Mouse (Mus musculus): Measurements from ENCODE around the gene Col12a1. TPM values are rescaled to one million over a fixed set of nuclear protein-coding genes. Genes with fewer than 3 reads are reported as not detected.

Gene Col12a1
- polyA plus RNA-seq, 1 experiment: not detected

DNA sequence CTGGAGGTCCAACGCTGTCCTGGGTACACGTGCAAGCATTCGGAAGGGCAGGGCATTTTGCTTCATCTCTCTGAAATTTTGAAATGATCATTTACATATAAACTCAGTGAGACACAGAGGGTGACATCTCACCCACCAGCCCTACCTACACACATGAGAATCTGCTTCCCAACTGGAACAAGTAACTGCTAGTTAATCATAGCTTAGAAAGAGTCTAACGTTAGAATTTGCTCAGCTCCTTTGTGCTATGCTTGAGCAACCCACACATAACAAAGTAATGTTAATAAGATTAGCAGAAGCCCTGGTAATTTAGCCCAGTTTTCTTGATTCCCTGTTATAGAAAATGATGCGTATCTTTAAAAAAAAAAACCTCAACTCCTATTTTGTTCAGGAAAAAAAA, 102.6 kb downstream of the Col12a1 start:
- Histone ChIP-seq H3K4me3 (replicated peaks) (no peak overlapping the region), H3K27me3 (ENCODE audit: control insufficient read depth) (no peaks in the 10 kb centered on the region), H3K9me3 (ENCODE audit: control insufficient read depth, low read length) (no peaks in the 10 kb centered on the region), H3K36me3 (ENCODE audit: control insufficient read depth) (no peaks in the 10 kb centered on the region), H3K4me1 (ENCODE audit: control insufficient read depth) (no peaks in the 10 kb centered on the region)
- TF ChIP-seq GATA1 (IDR thresholded peaks at IDR 0.05; ENCODE audit: low read length) (no peak), TAL1 (IDR thresholded peaks at IDR 0.05; ENCODE audit: low read length) (no peak)

DNA sequence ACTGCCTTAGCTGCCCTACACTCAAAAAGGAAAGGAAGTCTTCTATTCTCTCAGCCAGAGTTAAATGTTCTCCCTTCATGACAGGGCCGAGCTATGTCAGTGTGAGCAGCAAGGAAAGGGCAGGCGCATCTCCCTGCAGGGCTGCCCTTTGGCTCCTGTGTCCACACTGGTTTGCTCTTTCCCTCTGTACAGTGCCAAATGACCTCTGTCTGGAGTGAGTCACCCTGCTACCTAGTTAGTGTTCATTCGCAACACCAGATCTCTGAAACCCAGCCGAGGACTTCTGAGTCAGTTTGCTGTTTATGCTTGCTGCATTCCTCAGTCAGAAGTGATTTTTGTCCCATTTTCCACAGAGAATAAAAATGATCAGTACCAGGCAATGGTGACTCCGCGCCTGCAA, 108.3 kb downstream of the Col12a1 start:
- no peak for TF ChIP-seq TAL1 (IDR thresholded peaks at IDR 0.05; ENCODE audit: low read length)
- no peak for TF ChIP-seq GATA1 (IDR thresholded peaks at IDR 0.05; ENCODE audit: low read length)
- Histone ChIP-seq H3K36me3 (ENCODE audit: control insufficient read depth) (no peaks in the 10 kb centered on the region), H3K27me3 (ENCODE audit: control insufficient read depth) (no peaks in the 10 kb centered on the region), H3K9me3 (ENCODE audit: control insufficient read depth, low read length) (no peaks in the 10 kb centered on the region), H3K4me3 (replicated peaks) (no peak overlapping the region), H3K4me1 (ENCODE audit: control insufficient read depth) (no peaks in the 10 kb centered on the region)

DNA sequence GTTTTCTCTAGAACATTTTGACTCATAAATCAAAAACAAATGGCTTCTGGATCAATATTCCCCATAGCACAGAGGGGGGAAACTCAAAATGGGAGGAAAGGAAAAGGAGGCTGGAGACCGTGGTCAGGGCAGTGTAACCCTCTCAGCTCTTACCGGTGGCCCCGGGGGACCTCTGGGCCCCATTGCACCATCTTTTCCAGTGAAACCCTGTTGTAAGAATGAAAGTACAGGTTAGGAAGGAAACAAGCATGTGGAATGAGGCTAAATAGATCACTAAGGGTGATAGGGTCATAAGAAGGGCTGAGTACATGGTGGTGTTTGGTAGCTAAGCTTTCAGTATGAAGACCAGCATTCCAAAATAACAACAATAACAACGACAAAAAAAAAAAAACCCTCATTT, 109.0 kb downstream of the Col12a1 start:
- Histone ChIP-seq H3K4me3 (replicated peaks) (no peak overlapping the region), H3K4me1 (ENCODE audit: control insufficient read depth) (no peaks in the 10 kb centered on the region), H3K36me3 (ENCODE audit: control insufficient read depth) (no peaks in the 10 kb centered on the region), H3K27me3 (ENCODE audit: control insufficient read depth) (no peaks in the 10 kb centered on the region), H3K9me3 (ENCODE audit: control insufficient read depth, low read length) (no peaks in the 10 kb centered on the region)
- TF ChIP-seq GATA1 (IDR thresholded peaks at IDR 0.05; ENCODE audit: low read length) (no peak), TAL1 (IDR thresholded peaks at IDR 0.05; ENCODE audit: low read length) (no peak)

DNA sequence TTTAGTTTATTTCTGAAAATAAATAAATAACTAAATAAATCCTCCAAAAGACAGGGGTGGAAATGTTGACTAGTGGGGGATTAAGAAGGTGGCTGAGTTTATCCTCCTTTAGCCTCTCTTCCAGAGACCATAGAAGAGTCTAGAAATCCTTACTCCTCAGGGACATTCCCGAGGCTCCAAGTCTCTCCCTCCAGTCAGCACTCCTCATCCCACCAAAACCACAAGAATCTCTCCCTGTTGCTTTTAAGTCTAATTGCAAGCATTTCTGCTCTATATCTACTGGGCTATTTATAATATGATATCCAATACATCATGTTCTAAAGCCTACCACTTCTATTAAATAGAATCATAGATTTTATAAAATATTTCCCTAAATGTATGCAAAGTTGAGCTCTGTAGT, 109.8 kb downstream of the Col12a1 start:
- Histone ChIP-seq H3K4me1 (ENCODE audit: control insufficient read depth) (no peaks in the 10 kb centered on the region), H3K27me3 (ENCODE audit: control insufficient read depth) (no peaks in the 10 kb centered on the region), H3K9me3 (ENCODE audit: control insufficient read depth, low read length) (no peaks in the 10 kb centered on the region), H3K4me3 (replicated peaks) (no peak overlapping the region), H3K36me3 (ENCODE audit: control insufficient read depth) (no peaks in the 10 kb centered on the region)
- TF ChIP-seq TAL1 (IDR thresholded peaks at IDR 0.05; ENCODE audit: low read length): no peak
- no peak for TF ChIP-seq GATA1 (IDR thresholded peaks at IDR 0.05; ENCODE audit: low read length)

DNA sequence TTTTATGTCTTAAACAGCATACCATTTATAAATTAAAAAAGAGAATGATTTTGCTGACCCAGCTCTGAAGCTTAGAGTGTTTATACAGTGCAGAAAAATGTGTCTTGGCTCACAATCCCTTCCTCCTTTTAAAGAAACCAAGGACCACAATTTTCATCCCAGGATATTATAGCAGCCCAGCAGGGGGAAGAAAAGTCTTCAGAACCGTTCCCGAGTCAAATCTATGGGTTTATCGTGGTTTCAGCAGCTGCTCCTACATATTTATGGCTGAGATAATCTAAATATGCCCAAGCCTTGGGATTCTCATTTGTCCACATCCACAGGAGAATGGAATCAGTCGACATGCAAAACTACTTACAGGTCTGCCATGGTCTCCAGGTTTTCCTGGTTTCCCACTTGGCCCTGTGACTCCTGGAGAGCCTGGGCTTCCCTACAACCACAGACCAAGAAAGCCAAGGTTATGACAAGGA, 110.5 kb downstream of the Col12a1 start:
- Histone ChIP-seq H3K4me1 (ENCODE audit: control insufficient read depth) (no peaks in the 10 kb centered on the region), H3K9me3 (ENCODE audit: control insufficient read depth, low read length) (no peaks in the 10 kb centered on the region), H3K4me3 (replicated peaks) (no peak overlapping the region), H3K27me3 (ENCODE audit: control insufficient read depth) (no peaks in the 10 kb centered on the region), H3K36me3 (ENCODE audit: control insufficient read depth) (no peaks in the 10 kb centered on the region)
- TF ChIP-seq GATA1 (IDR thresholded peaks at IDR 0.05; ENCODE audit: low read length) (no peak), TAL1 (IDR thresholded peaks at IDR 0.05; ENCODE audit: low read length) (no peak)

DNA sequence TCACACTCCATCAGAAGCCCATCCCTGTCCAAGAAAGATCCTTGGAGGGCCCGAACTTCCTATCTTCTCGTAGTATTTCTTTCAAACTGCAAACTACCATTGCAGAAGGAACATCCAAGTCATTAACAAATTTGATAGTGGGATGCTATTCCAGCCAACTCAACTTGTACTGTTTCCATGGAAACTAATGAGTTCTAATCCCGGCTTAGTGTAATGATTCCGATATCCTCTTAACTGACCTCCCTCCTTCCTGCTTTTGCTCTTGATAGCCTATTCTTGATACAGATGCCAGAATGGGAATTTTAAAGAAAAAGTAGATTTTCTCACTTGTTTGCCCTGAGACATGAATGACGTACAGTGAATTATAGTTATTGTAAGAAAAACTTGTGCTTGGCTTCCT, 112.5 kb downstream of the Col12a1 start:
- no peaks in the 10 kb centered on the region for H3K4me1 ChIP-seq (ENCODE audit: control insufficient read depth)
- H3K36me3 ChIP-seq (ENCODE audit: control insufficient read depth): no peaks in the 10 kb centered on the region
- no peak overlapping the region for H3K4me3 ChIP-seq (replicated peaks)
- H3K27me3 ChIP-seq (ENCODE audit: control insufficient read depth): no peaks in the 10 kb centered on the region
- no peak for TF ChIP-seq GATA1 (IDR thresholded peaks at IDR 0.05; ENCODE audit: low read length)
- TF ChIP-seq TAL1 (IDR thresholded peaks at IDR 0.05; ENCODE audit: low read length): no peak
- no peaks in the 10 kb centered on the region for H3K9me3 ChIP-seq (ENCODE audit: control insufficient read depth, low read length)

DNA sequence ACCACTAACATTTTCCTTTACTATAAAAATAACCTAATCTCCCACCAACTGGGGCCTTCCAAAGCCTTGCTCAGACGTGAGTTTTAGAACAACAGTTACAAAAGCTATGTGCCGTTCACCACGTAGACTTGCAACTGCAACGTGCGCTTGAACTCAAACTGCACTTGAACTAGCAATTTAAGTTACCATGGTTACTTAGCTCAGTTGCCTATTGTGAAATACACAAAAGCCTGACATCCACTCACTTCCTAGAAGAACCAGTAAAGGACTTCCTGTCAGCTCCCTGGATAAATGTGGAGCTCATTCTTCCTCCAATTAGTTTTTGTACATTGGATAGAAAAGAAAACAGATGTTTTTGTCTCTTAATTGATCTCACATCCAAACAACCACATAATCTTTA, 112.9 kb downstream of the Col12a1 start:
- TF ChIP-seq TAL1 (IDR thresholded peaks at IDR 0.05; ENCODE audit: low read length): no peak
- TF ChIP-seq GATA1 (IDR thresholded peaks at IDR 0.05; ENCODE audit: low read length): no peak

DNA sequence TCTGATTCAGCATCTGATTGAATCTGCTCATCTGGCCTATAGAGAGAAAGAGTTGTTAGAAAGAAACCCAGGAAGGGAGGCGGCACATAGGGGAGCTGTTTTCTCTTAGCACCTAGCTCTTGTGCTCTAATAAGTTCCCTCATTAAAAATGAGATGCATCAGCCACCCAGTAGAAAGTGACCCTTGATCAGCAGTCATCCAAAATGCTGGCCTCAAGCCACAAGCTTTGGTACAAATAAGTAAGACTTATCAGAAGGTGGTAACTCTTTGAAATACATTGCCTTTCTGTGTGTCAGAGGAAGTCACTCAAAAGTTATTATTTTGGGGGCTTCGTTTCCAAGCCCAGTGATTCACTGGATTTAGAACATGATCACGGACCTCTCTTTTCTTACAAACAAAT, 114.1 kb downstream of the Col12a1 start:
- H3K36me3 ChIP-seq (ENCODE audit: control insufficient read depth): no peaks in the 10 kb centered on the region
- H3K4me1 ChIP-seq (ENCODE audit: control insufficient read depth): no peaks in the 10 kb centered on the region
- H3K4me3 ChIP-seq (replicated peaks): no peak overlapping the region
- TF ChIP-seq TAL1 (IDR thresholded peaks at IDR 0.05; ENCODE audit: low read length): no peak
- TF ChIP-seq GATA1 (IDR thresholded peaks at IDR 0.05; ENCODE audit: low read length): no peak
- peaks cover 5% of the 10 kb centered on the region for H3K9me3 ChIP-seq (ENCODE audit: control insufficient read depth, low read length)
- no peaks in the 10 kb centered on the region for H3K27me3 ChIP-seq (ENCODE audit: control insufficient read depth)

More for the DNA sequence above, 112.9 kb downstream of the Col12a1 start:
- no peaks in the 10 kb centered on the region for H3K36me3 ChIP-seq (ENCODE audit: control insufficient read depth)
- H3K4me1 ChIP-seq (ENCODE audit: control insufficient read depth): no peaks in the 10 kb centered on the region
- H3K9me3 ChIP-seq (ENCODE audit: control insufficient read depth, low read length): no peaks in the 10 kb centered on the region
- H3K27me3 ChIP-seq (ENCODE audit: control insufficient read depth): no peaks in the 10 kb centered on the region
- H3K4me3 ChIP-seq (replicated peaks): no peak overlapping the region

DNA sequence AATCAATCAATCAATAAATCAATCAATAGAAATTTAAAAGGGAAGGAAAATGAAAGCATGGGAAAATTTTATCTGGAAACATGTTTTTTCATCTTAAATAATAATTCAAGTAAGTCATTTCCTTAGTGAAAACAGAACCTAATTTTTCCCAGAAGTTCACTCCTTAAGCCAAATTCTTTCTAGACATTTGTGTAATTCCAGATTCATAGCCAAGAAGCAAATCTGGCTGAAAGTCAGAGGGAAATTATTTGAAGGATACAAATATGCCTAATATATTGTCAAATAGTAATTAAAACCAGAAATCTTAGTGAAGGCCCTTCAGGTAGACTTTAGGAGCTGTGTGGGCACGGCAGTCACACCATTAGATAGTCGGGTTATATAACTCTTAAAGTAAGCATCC, 115.2 kb downstream of the Col12a1 start:
- Histone ChIP-seq H3K36me3 (ENCODE audit: control insufficient read depth) (no peaks in the 10 kb centered on the region), H3K27me3 (ENCODE audit: control insufficient read depth) (no peaks in the 10 kb centered on the region), H3K4me3 (replicated peaks) (no peak overlapping the region), H3K9me3 (ENCODE audit: control insufficient read depth, low read length) (peaks cover 6% of the 10 kb centered on the region), H3K4me1 (ENCODE audit: control insufficient read depth) (no peaks in the 10 kb centered on the region)
- no peak for TF ChIP-seq GATA1 (IDR thresholded peaks at IDR 0.05; ENCODE audit: low read length)
- no peak for TF ChIP-seq TAL1 (IDR thresholded peaks at IDR 0.05; ENCODE audit: low read length)

DNA sequence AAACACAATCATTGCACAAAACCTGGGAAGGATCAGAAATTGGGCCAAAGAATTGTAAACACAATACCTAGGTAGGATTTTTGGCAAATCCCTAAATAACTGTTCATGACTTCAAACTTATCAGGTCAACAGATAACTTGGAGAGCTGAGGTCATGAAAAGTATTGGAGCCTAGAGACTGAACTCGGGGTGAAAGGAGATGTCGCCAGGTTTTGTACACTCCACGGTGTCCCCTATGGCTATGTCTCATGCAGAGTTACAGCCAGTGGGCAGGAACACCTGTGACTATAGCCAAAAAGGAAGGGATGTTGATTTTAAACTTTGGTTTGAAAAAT, 118.4 kb downstream of the Col12a1 start:
- Histone ChIP-seq H3K4me1 (ENCODE audit: control insufficient read depth) (no peaks in the 10 kb centered on the region), H3K9me3 (ENCODE audit: control insufficient read depth, low read length) (peaks cover 6% of the 10 kb centered on the region), H3K4me3 (replicated peaks) (no peak overlapping the region), H3K27me3 (ENCODE audit: control insufficient read depth) (no peaks in the 10 kb centered on the region), H3K36me3 (ENCODE audit: control insufficient read depth) (no peaks in the 10 kb centered on the region)
- TF ChIP-seq GATA1 (IDR thresholded peaks at IDR 0.05; ENCODE audit: low read length) (no peak), TAL1 (IDR thresholded peaks at IDR 0.05; ENCODE audit: low read length) (no peak)
